Mouse (Mus musculus) spleen, adult 2 months (tissue): ENCODE measurements at regions not wholly inside any gene's neighbourhood (a gene's known extent, or its start where the extent isn't known, plus 50 kb on each side); places are given as distances from the start of the nearest gene placed in this dataset.

Source experiments
- CTCF ChIP-seq: fragments of 200-500 bp; IDR thresholded peaks from 2 replicates; pipeline ENCODE4 v1.5.1; 2011; ENCODE audit warnings: mild to moderate bottlenecking, inconsistent platforms; ENCODE audit not compliant: insufficient read depth, insufficient read length, insufficient replicate concordance; ENCODE audit errors: extremely low read depth
- POLR2A ChIP-seq: fragments of 200-500 bp; IDR thresholded peaks from 2 replicates; pipeline ENCODE4 v1.6.1; 2011; ENCODE audit warnings: low read depth, low read length, inconsistent platforms

GRCm38 (mm10) chr7:73310056-73310455, 65.3 kb upstream of the Rgma start:
- no peak for TF ChIP-seq POLR2A
- no peak for TF ChIP-seq CTCF
